Mouse (Mus musculus) hindbrain, embryonic 10.5 days (tissue): ENCODE measurements around the gene Ppfibp1. TPM values are rescaled to one million over a fixed set of nuclear protein-coding genes. Genes with fewer than 3 reads are reported as not detected.

Source experiments
- DNase-seq: peaks from one replicate; pipeline ENCODE4 v3.0.0-alpha.2; 2017; ENCODE audit warnings: low spot score
- H3K27ac ChIP-seq: fragments of 300-500 bp; sonication (generic); 2 replicates; pipeline ENCODE4 v1.5.1; 2016; ENCODE audit warnings: mild to moderate bottlenecking, moderate library complexity
- H3K27me3 ChIP-seq: fragments of 300-500 bp; sonication (generic); 2 replicates; pipeline ENCODE4 v1.6.1; 2016; ENCODE audit warnings: mild to moderate bottlenecking; ENCODE audit not compliant: poor library complexity, insufficient read depth, severe bottlenecking
- H3K36me3 ChIP-seq: fragments of 300-500 bp; sonication (generic); 2 replicates; pipeline ENCODE4 v1.6.1; 2016; ENCODE audit warnings: mild to moderate bottlenecking, moderate library complexity
- H3K4me1 ChIP-seq: fragments of 300-500 bp; sonication (generic); replicated peaks from 2 replicates; pipeline ENCODE4 v1.6.1; 2016; ENCODE audit warnings: mild to moderate bottlenecking
- H3K4me3 ChIP-seq: fragments of 300-500 bp; sonication (generic); 2 replicates; pipeline ENCODE4 v1.5.1; 2016; ENCODE audit warnings: mild to moderate bottlenecking, moderate library complexity
- H3K9me3 ChIP-seq: fragments of 300-500 bp; sonication (generic); 2 replicates; pipeline ENCODE4 v1.6.1; 2016; ENCODE audit warnings: mild to moderate bottlenecking, moderate library complexity
- WGBS: fragments of 180-500 bp; shearing (Covaris S2); methylation state at CpG from one replicate; pipeline ENCODE4 v1.1.7; 2016; 5-methylcytosine and 5-hydroxymethylcytosine counted together
- polyA plus RNA-seq: library from polyadenylated mRNA; unstranded; fragments of >200 nt; fragmentation: Nextera tagmentation; extraction: Ambion mirVana; gene quantifications from 2 replicates; pipeline ENCODE4 v1.2.1, GENCODE M21; 2016

The Ppfibp1 gene
- polyA plus RNA-seq, 1 experiment from 2014 or later = 26.8 TPM

DNA sequence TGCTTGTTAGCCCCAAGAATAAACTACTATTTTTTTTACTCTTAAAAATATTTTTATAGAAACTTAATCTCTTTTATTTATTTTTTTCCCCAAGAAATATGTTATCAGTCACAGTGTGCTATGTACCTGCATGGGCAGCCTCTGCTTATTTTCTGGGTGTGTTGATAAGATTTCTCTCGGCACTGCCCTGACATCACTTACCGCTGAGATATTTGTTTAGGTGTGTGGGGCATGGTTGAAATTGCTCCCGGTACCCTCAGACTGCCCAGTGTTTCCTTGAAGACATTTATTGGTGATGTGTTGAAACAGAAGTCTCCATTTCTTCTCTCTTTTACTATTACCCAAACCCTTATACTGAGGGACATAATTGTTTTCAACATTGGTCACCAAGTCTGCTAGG is 136.5 kb downstream of the Ppfibp1 start:
- H3K4me1 ChIP-seq = no peaks in the 10 kb centered on the region
- H3K4me3 ChIP-seq = no peak overlapping the region
- H3K36me3 ChIP-seq = peaks cover 35% of the 10 kb centered on the region
- H3K27me3 ChIP-seq = no peaks in the 10 kb centered on the region
- H3K27ac ChIP-seq = no peak overlapping the region
- 94% methylated on average over 3 of the region's 3 CpGs for WGBS
- DNase-seq = no peak
- no peaks in the 10 kb centered on the region for H3K9me3 ChIP-seq

- Histone ChIP-seq H3K4me3 (no peak overlapping the region), H3K9me3 (no peaks in the 10 kb centered on the region), H3K4me1 (peaks cover 3% of the 10 kb centered on the region; the same call in 1 of the 2 replicates), H3K36me3 (peaks cover 35% of the 10 kb centered on the region), H3K27ac (no peak overlapping the region), H3K27me3 (no peaks in the 10 kb centered on the region)
- WGBS = 88% methylated on average over 2 of the region's 2 CpGs
- no peak for DNase-seq
These were observed 140.1 kb downstream of the Ppfibp1 start for GRCm38 (mm10) chr6:147028396-147028795.

DNA sequence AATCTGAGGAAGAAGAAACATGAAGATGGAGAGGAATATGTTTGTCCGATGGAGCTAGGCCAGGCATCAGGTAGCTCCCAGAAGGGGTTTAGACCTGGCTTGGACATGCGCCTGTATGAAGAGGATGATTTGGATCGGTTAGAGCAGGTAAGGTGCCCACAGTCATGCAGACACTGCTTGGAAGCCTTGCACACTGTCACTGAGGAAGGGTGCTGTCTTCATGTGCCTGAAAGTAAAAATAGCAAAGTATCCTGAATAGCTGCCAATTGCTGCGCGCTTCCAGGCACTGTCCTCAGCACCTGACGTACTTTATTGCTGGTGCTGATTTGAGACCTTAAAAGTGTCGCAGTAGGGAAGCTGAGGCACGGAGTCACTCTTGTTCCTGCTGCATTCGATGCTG is 141.3 kb downstream of the Ppfibp1 start:
- H3K27ac ChIP-seq = no peak overlapping the region
- no peaks in the 10 kb centered on the region for H3K27me3 ChIP-seq
- H3K36me3 ChIP-seq = peaks cover 32% of the 10 kb centered on the region
- H3K9me3 ChIP-seq = no peaks in the 10 kb centered on the region
- no peak overlapping the region for H3K4me3 ChIP-seq
- DNase-seq = no peak
- H3K4me1 ChIP-seq = peaks cover 3% of the 10 kb centered on the region; the same call in 1 of the 2 replicates
- WGBS = 93% methylated on average over 9 of the region's 9 CpGs

DNA sequence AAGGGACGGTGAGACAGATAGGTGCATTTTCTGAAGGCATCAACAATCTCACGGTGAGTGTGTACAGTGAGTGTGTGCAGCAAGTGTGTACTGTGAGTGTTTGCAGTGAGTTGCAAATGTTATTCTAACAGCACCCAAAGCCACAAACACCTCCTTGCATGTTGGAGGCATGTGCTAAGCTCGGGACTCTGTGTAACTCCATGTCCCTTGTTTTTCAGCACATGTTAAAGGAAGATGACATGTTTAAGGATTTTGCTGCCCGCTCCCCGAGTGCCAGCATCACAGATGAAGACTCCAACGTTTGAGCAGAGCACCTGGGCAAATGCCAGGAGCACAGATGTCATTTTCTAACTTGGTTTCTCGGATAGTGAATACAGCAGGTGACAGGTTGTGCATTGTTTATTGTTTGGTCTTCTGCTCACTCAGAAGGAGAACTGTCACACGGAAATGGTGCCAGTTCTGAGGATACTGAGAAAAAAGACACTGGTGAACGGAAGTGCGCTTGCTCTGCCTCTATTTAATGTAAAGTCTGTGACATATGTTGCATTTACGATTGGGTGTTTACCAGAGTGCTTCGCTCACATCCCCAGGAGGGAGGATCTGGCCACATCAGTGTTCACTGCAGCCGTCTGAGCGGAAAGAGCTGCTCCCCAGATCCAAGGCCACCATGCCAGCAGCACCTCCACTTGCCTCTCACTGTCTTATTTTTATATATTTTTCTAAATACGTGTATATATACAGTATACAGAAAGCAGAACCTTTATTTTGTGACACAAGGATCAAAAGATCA is 142.0 kb downstream of the Ppfibp1 start:
- DNase-seq = no peak
- 90% methylated on average over 15 of the region's 15 CpGs for WGBS
- no peak overlapping the region for H3K27ac ChIP-seq
- H3K36me3 ChIP-seq = peaks cover 32% of the 10 kb centered on the region
- H3K4me1 ChIP-seq = peaks cover 3% of the 10 kb centered on the region; the same call in 1 of the 2 replicates
- H3K9me3 ChIP-seq = no peaks in the 10 kb centered on the region
- H3K4me3 ChIP-seq = no peak overlapping the region
- no peaks in the 10 kb centered on the region for H3K27me3 ChIP-seq

GRCm38 (mm10) chr6:147032303-147032925 is 144.1 kb downstream of the Ppfibp1 start, which contains the start of gene Rep15:
Gene Rep15 (plus strand): TSS chr6:147032584.
- Histone ChIP-seq H3K27me3 (no peaks in the 10 kb centered on the region), H3K4me3 (no peak within 1 kb of the TSS), H3K27ac (no peak within 1 kb of the TSS), H3K4me1 (peaks cover 3% of the 10 kb centered on the region; the same call in 1 of the 2 replicates), H3K9me3 (no peaks in the 10 kb centered on the region), H3K36me3 (peaks cover 22% of the 10 kb centered on the region)
- 39% methylated on average over 13 of the region's 13 CpGs for WGBS
- DNase-seq = no peak

- Histone ChIP-seq H3K27me3 (no peaks in the 10 kb centered on the region), H3K27ac (peak within 1 kb of the TSS; percentile 98), H3K9me3 (no peaks in the 10 kb centered on the region), H3K4me3 (peak within 1 kb of the TSS; percentile 95), H3K36me3 (peaks cover 16% of the 10 kb centered on the region), H3K4me1 (peaks cover 20% of the 10 kb centered on the region)
- DNase-seq = peak; percentile 91
- 3% methylated on average over 66 of the region's 66 CpGs for WGBS
These were observed 154.3 kb downstream of the Ppfibp1 start, which contains the start of gene Mrps35 for GRCm38 (mm10) chr6:147042291-147043290. Gene Mrps35 (plus strand): TSS chr6:147042764.

DNA sequence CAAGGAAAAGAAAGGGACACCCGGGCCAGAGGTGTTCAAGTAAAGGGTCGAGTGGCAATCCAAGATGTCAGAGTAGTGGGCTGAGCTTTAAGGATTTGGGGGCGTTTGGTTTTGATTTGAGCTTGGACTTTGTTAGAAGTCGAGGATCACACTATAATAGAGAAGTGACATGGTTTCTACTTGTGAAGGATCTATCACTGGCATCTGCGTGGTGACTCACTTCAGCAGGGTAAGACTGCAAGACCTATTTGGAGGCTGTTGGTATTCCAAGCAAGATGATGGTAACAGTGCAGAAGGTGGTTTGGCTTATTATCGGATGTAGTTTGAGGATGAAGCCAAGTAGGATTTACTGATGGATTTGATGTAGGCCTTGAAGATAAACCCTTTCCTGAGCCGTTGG is 155.3 kb downstream of the Ppfibp1 start:
- H3K36me3 ChIP-seq = peaks cover 27% of the 10 kb centered on the region
- 61% methylated on average over 7 of the region's 7 CpGs for WGBS
- peaks cover 20% of the 10 kb centered on the region for H3K4me1 ChIP-seq
- no peaks in the 10 kb centered on the region for H3K9me3 ChIP-seq
- no peaks in the 10 kb centered on the region for H3K27me3 ChIP-seq
- H3K27ac ChIP-seq = peak overlapping the region; percentile 98
- no peak for DNase-seq
- peak overlapping the region; percentile 95 for H3K4me3 ChIP-seq

- Histone ChIP-seq H3K9me3 (no peaks in the 10 kb centered on the region), H3K4me3 (no peak overlapping the region), H3K27me3 (no peaks in the 10 kb centered on the region), H3K4me1 (peaks cover under 1% of the 10 kb centered on the region), H3K36me3 (peaks cover 84% of the 10 kb centered on the region), H3K27ac (no peak overlapping the region)
- whole genome bisulfite sequencing = 96% methylated on average over 13 of the region's 13 CpGs
- DNase-seq = no peak
These were observed 161.0 kb downstream of the Ppfibp1 start for GRCm38 (mm10) chr6:147049239-147049805.

DNA sequence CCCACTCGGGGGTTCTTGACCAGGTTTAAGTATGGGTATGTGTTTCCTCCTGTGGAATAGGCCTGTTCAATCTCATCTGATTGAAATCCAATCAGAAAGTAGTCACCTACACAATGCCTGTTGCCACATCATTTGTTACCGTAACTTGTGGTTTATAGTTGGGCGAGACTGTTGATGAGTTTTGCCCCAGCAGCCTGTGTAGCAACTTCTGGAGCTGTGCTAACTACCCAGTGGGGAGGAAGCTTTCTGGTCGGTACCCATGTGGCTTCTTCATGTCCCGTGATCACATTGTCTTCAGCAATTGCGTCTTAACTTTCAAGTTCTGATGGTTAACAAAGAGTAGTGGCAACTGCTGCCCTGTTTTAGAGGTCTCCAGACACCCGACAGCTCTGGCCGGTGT is 163.4 kb downstream of the Ppfibp1 start:
- H3K27me3 ChIP-seq = no peaks in the 10 kb centered on the region
- no peaks in the 10 kb centered on the region for H3K4me1 ChIP-seq
- H3K4me3 ChIP-seq = no peak overlapping the region
- peaks cover 100% of the 10 kb centered on the region for H3K36me3 ChIP-seq
- H3K27ac ChIP-seq = no peak overlapping the region
- H3K9me3 ChIP-seq = no peaks in the 10 kb centered on the region
- no peak for DNase-seq
- 94% methylated on average over 8 of the region's 8 CpGs for WGBS

DNA sequence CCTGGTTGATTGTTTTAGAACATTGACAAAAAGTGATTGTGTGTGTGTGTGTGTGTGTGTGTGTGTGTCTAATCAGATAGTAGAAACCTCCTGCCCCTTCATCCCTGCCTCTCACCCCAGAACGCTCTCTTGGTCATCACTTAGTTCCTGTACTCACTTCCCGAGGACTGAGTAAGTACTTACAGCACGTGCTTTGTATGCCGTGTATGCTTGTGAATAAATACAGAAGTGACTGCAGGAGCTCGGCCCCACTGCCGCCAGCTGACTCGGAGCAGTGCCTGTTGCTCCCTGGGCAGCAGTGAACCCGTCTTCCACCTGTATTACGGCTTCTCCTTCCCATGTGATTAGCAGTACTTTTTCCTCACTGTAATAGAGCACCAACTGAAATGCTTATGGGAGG is 164.2 kb downstream of the Ppfibp1 start:
- no peak for DNase-seq
- Histone ChIP-seq H3K27me3 (no peaks in the 10 kb centered on the region), H3K27ac (no peak overlapping the region), H3K36me3 (peaks cover 100% of the 10 kb centered on the region), H3K4me1 (no peaks in the 10 kb centered on the region), H3K9me3 (no peaks in the 10 kb centered on the region), H3K4me3 (no peak overlapping the region)
- 90% methylated on average over 9 of the region's 9 CpGs for WGBS

DNA sequence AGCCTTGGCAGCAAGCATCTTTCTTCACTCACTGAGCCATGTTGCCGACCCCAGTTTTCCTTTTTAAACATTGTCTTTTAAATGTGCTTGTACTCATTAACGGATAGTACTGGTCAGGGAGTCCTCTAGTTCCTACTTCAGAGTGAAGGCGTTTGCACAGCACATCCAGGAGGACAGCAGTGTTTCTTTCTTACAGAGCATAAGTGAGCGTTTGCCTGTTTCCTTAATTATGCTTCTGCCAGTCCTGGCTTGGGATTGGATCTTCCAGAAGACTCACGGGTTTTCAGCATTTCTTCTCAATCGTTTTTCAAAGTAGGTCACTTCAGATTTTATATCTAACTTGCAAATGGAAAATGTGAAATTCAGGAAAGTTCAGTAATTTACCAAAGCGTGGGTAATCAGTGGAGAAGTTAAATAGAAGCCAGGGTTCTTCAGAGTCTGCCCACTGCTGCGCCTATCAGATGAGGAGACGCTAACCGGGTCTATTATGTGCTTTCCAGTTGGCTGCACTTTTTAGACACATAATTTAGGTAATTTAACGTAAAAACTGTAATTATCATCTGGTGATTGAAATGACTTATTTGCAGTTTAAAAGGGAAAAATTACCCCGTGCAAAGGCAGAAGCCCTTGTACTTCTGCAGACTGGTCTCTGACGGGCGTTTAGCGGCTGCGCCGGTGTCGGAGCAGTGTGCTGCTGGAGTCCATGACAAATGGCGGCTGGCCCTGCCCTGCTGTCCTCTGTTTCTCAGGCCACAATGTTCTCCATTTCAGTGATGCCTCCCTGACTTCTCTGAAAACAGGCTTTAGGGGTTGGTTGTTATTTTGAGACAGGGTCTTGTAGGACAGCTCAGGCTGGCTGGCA is 165.7 kb downstream of the Ppfibp1 start:
- WGBS = 93% methylated on average over 19 of the region's 19 CpGs
- Histone ChIP-seq H3K36me3 (peaks cover 96% of the 10 kb centered on the region), H3K27ac (no peak overlapping the region), H3K4me3 (no peak overlapping the region), H3K27me3 (no peaks in the 10 kb centered on the region), H3K4me1 (no peaks in the 10 kb centered on the region), H3K9me3 (no peaks in the 10 kb centered on the region)
- DNase-seq = no peak
